Mouse (Mus musculus): ENCODE measurements around the gene I830077J02Rik.

- TF ChIP-seq CTCF (IDR thresholded peaks at IDR 0.05) (no peak), POLR2A (IDR thresholded peaks at IDR 0.05; ENCODE audit: insufficient read depth, low read depth, low read length) (no peak), EP300 (IDR thresholded peaks at IDR 0.05; ENCODE audit: insufficient read depth, low read depth, low read length) (no peak)
Observed at GRCm38 (mm10) chr3:105974174-105974573, 41.7 kb upstream of the I830077J02Rik start.
